Comparison of ENCODE assay signal across 9 mouse cellular contexts in the genomic region with DNA sequence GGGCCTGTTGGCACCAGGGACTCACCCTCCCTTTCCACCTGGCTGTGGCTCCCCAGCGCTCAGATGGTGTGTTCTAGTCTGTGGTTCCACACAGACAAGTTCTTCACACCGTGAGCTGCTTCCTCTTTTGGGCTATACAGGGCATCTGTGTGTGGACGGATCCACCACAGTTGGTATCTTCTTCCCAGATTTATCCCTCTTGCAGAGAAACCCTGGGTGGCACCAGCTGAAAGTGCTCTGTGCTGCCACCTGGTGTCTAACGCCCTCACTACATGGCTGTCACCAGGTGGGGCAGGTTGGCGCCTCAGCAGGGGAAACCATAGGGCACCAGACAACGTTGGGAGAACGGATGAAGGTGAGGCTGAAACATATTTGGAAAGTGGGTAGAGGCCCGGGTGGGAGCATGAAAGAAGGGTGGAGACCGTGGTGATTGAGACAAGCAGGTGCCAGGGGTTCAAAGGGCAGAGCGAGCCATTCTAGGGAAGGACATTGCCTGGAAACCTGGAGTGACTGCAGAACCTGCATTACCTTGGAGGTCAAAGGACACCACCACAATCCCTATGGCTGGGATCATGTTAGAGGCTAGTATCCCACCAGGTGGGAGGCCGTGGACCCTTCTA. TPM values are rescaled to one million over a fixed set of nuclear protein-coding genes. Genes with fewer than 3 reads are reported as not detected.
DNase-seq lines count a peak whose midpoint lies in the region; ATAC-seq lines count a peak whose summit lies in the region.
"Had no signal": no experiment of that assay in that cellular context is flagged by ENCODE, and none has a peak within 500 bp of the region (broad histone marks: within the 10 kb centered on the region; RNA-seq: fewer than 3 reads in every experiment).

No protein-coding gene starts in this region.

- DNase-seq in MN1 (ENCODE audit: low spot score): peak; percentile 79
- DNase-seq in c-Kit-positive CD71-positive TER-119-negative erythroid progenitor cells, embryonic 14.5 days (ENCODE audit: low read depth): peak; percentile 41
- peak; percentile 89 to 92 for DNase-seq in layer of hippocampus, postnatal 10 days (ENCODE audit: low spot score in 2 of 2)
- peak; percentile 90 for DNase-seq in lung, postnatal 36 days
- peak; percentile 85 for DNase-seq in right cerebral cortex, postnatal 25 days
- DNase-seq in urinary bladder, postnatal 25 days (ENCODE audit: low spot score): peak; percentile 87

- no peak overlapping the region for H3K27ac ChIP-seq in forebrain, embryonic 13.5 days
- H3K27ac ChIP-seq: midbrain, embryonic 12.5 days had no signal

- peak; percentile 30 for ATAC-seq in forebrain, embryonic 13.5 days
- peak; percentile 88 to 90 for ATAC-seq in hematopoietic stem cell, adult 5-6 weeks (replicated peaks in 1 of 2; ENCODE audit: insufficient read depth in 1 of 2, low FRiP score in 2 of 2, low TSS enrichment in 1 of 2, low read depth in 1 of 2, poor library complexity in 2 of 2, severe bottlenecking in 2 of 2)

- H3K36me3 ChIP-seq in forebrain, embryonic 13.5 days (ENCODE audit: poor library complexity, severe bottlenecking): 0 out of 2 replicates have a peak, but pooled peaks cover 6% of the 10 kb centered on the region

- no peak overlapping the region for H3K4me2 ChIP-seq in forebrain, embryonic 13.5 days
- H3K4me2 ChIP-seq: midbrain, embryonic 12.5 days had no signal

- 0 out of 2 replicates have a peak, but pooled peaks cover 4% of the 10 kb centered on the region for H3K27me3 ChIP-seq in forebrain, embryonic 13.5 days

- no peak overlapping the region for H3K4me3 ChIP-seq in forebrain, embryonic 13.5 days
- H3K4me3 ChIP-seq: midbrain, embryonic 12.5 days had no signal

- WGBS in forebrain, embryonic 13.5 days: 24% methylated on average over 11 of the region's 11 CpGs

- H3K9me3 ChIP-seq in forebrain, embryonic 13.5 days (replicated peaks): no peaks in the 10 kb centered on the region
- H3K9me3 ChIP-seq: midbrain, embryonic 12.5 days had no signal

- no peak overlapping the region for H3K9ac ChIP-seq in forebrain, embryonic 13.5 days

- peaks cover 48% of the 10 kb centered on the region for H3K4me1 ChIP-seq in forebrain, embryonic 13.5 days

RNA-seq across cellular contexts. Expression of a gene that starts 12.0 kb away (rescaled TPM):
- 0.31 and 0.54 TPM in 2 replicates for polyA plus RNA-seq in forebrain, embryonic 13.5 days (2015; fragmentation: Nextera tagmentation; extraction: Ambion mirVana)
- 2.6 and 3.8 TPM in 2 replicates for total RNA-seq in hematopoietic stem cell, adult 5-6 weeks (2017)
- 1 to 10 TPM; 1.8 to 2.2 TPM for total RNA-seq in layer of hippocampus, postnatal 10 days (2021)
